Mouse (Mus musculus) small intestine, adult 2 months (tissue): ENCODE data around the gene Sufu.

Source experiments
- CTCF ChIP-seq: fragments of 200-500 bp; IDR thresholded peaks from 2 replicates; pipeline ENCODE4 v1.5.1; 2012; ENCODE audit warnings: low read depth, mild to moderate bottlenecking, control low read depth, inconsistent platforms, low read length, moderate library complexity, mixed read lengths; ENCODE audit not compliant: insufficient replicate concordance, insufficient read length; ENCODE audit errors: extremely low read depth
- POLR2A ChIP-seq: fragments of 200-500 bp; IDR thresholded peaks from 2 replicates; pipeline ENCODE4 v1.6.1; 2012; ENCODE audit warnings: low read depth, mild to moderate bottlenecking, control low read depth, inconsistent platforms, low read length, moderate library complexity

GRCm38 (mm10) chr19:46454126-46454880 is 57.6 kb downstream of the Sufu start:
- TF ChIP-seq CTCF (no peak), POLR2A (no peak)
